Mouse (Mus musculus) urinary bladder, postnatal 14 days (tissue): ENCODE measurements at regions not wholly inside any gene's neighbourhood (a gene's known extent, or its start where the extent isn't known, plus 50 kb on each side); places are given as distances from the start of the nearest gene placed in this dataset.
A peak's percentile ranks its signal among the peaks of the same experiment; 100 is the strongest.

Source experiments
- DNase-seq: peaks from one replicate; pipeline ENCODE4 v3.0.0; 2021; ENCODE audit warnings: low spot score

DNA sequence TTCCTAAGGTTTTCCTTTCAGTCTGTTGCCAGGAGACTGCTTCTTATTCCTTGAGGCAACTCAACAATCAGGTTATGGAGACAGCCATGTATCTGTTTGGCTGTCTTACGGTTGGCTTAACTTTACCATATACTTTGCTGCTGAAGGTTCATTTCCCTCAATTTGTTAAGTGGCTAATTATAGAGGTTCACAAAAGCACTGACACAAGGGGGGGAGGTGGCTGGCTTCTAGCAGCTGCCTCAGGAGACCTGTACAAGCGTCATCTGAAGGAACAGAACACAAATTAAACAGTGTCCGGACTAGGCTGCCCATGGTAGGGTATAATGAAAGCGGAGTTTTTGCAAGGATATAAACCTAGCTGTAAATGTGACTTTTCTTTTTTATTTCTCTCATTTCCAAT is 305.0 kb upstream of the Rnf219 start:
- DNase-seq = no peak

DNA sequence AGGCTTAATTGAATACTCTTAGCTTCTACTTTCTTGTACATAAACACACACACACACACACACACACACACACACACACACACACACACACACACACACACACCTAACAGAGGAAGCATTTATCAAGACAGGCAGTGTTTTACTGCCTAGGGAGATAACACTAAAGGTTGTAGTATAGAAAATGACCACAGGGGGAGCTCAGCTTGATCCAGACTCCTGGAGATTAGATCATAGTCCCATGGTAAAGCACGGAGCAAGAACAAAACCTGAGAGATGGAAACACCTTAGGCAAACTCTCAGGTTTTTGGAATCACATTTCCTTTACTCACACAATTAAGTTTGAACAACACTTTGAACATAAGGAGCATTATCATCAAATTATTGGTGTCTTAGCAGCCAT is 302.5 kb upstream of the Rnf219 start:
- DNase-seq = no peak

DNA sequence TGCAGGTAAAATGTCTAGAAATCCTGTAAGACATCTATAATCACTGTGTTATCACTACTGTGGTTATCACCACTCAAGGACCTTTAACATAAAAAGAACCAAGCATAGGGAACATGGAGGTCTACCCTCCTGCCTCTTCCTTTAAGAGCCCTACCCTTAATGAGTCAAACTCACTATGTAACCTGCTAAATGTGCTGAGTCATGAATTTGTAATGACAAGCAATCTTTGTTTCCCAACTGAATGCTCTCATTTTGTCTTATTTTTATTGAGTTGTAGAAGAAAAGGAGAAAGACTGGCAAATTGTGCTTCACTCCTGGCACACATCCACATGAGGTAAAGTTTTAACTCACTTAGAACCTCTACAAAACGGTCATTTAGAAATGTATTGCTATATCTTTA is 301.8 kb upstream of the Rnf219 start:
- DNase-seq = no peak

DNA sequence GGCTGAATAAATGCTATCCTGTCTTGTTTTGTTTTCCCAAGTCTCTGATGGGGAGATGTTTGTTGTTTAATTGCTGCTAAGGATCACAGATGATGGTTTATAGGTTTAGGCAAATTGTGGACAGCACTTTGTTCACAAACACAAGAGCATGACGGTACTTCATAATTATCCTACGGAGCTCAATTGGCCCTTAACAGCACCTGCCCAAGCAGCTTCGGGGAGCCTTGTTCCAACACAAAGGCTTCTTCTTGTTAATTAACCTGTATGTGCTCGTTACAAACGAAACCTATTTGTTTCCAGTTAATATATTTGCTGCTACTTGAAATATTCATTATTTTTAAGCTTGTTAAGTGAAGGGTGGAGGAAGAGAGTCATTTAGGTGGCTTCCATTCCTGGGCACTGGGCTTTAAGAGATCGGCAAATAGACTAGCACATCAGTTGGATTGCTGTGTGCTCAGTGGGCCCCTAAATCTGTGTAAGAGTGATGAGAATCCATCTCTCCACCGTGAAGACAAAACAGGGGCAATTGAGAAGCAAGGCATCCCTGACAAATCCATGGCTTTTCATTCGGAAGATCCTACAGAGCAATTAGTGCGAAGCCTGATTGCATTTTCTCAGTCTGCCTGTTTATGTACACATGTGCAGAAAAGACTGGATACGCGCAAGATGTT is 299.6 kb upstream of the Rnf219 start:
- DNase-seq = no peak

DNA sequence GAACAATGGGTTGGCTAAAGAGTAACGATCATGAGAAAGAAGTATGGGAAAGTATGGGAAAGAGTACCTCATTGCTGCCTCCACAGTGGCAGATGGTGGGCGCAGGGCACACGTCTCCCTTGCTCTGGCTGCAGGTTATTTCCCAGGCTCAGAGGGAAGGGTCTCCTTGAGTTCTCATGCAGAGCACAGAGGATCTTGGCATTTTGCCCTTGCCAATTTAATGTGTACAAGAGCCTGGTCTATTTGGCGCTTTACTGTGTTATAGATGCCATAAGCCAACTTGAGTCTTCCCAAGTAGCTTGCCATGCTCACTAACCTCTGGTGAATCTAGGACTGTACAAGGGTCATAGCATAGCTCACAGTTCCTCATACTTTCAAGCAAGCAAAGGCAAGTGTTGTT is 296.7 kb upstream of the Rnf219 start:
- DNase-seq = no peak

DNA sequence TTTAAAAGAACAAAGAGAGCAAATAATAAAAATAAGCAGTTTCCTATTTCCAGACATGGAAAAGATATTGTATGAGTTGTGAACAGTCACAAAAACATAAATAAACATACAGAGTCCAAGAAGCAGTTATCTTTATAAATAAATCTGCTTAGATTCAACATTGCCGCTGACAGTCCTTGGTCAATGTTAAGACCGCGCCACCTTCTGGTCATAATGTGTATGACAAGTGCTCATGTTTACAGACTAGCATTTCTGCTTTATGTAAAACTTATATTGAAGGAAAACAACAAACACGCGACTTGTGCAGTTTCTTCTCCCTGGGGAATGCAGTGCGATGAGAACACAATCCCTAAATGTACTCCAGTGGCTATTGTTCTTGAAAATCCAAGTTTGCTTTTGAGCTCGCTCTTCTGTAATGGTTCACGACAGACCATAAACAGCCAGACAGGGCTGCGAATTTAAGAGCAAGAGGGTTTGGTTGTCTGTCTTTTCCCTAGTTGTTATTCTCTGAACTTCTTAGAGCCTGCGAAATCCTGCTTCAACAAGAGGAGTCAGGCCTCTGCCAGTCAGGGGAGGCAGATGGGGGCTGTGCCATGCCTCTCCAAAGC is 291.6 kb upstream of the Rnf219 start:
- peak; percentile 73 for DNase-seq

DNA sequence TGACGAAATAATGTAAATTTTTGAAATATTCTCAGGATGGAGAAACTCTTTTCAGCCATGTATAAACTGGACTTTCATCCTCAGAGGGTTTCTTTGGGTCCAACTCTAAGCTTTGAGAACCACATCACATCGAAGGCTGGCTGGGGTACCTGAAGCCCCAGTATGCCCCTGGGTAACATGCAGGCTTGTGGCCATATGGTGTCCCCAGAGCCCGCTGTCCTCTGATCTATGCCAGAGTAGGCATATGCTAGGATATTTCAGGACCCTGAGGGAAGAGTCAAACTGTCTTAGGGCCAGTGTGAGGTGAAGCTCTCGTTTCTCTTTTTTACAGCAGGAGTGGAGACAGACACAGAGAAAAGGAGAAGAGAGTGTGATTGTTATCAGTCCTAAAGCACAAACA is 289.6 kb upstream of the Rnf219 start:
- no peak for DNase-seq

DNA sequence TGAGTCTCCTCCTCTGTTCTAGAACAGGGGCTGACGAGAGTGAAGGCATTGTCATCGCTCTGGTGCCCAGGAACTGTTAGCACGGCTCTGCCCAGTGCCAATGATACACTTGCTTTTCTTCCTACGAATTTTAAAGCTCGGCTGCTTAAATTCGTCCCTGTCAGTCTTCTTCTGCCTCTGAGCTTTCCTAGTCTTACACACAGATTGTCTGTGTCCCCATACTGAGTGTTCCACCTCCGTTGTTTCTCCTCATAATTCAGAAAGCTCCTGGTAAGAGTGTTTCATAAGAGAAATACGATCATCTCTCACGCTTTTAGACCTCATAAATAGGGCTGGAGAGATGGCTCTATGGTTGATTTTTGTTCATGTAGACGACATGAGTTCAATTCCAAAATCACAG is 282.9 kb upstream of the Rnf219 start:
- DNase-seq = no peak

DNA sequence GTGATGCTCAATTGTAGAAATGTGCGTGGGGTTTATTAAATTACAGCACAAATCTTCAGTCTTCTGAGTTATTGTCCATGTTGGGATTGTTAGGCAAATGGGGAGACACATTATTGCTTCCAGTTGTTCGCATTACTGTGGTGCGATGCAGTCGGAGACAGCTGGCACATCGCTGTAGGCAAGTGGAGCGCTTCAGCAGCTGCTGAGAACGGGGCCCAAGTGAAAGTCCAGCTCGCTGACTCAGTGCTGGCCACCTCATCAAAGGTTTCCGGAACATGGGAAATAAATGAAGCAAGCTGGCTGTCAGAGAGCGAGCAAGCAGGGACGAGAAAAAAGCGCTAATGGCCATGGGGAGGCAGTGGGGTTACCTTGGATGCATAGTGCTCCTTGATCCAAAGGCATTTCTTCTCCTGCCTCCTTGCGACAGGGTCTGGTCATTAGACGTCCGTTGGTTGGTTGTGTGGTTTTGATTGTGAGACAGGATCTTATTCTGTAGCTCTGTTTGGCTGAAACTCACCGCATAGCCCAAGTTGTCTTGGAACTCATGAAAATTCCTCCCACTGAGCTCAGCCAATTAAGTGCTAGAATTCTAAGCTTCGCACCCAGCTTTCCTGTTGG is 274.0 kb upstream of the Rnf219 start:
- no peak for DNase-seq

DNA sequence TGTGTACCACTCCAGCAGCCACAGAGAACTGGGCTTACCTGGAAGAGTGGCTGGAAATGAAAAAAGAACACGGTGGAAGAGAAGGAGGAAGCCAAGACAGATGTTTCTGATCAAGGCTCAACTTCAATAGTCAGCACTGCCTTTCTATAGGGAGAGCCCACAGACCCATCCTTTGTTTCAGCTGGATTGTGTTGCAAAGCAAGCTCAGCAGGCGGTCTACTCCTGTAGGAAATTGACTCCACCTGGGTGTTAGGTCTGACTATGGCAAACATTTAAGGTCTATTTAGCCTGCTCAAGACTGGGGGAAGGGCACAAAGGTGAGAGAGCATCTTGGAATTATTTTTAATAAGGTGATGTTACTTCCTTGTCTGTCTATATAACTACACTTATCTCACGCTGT is 266.9 kb upstream of the Rnf219 start:
- DNase-seq = no peak

DNA sequence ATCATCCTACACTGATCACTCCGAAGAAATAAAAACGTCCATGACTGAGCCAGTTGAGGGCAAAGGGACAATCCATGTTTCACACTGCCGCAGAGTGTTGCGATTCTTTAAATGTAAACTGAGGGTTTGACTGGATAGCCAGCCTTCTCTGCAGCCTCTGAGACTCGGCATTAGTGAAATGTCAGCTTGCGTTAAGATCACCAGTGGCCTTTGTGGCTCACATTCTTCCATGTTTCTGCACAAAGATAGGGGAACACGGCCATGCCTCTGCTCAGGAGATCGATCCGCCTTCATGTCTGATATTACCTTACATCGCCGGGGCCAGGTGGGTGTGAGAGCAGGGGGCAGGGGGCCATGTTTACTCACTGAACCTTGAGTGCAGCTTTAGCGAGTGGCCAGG is 262.6 kb upstream of the Rnf219 start:
- DNase-seq = no peak

DNA sequence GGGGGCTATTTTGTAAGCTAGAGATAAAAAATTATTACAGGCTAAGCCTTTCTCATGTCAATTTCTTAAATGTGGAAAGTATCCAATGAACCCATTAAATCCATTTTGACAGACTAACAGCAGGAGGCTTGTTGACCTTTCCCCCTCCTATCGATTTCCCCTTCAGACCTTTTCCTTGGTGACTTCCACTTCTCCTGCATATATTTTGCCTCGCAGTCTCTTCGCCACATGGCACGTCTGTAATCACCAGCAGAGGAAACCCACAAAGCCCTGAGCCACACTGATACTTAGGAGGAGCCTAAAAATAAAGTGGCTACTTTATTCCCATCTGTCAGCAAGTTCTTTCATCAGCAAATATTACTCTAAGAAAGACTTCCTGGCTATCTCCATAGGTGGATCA is 247.5 kb upstream of the Rnf219 start:
- no peak for DNase-seq

DNA sequence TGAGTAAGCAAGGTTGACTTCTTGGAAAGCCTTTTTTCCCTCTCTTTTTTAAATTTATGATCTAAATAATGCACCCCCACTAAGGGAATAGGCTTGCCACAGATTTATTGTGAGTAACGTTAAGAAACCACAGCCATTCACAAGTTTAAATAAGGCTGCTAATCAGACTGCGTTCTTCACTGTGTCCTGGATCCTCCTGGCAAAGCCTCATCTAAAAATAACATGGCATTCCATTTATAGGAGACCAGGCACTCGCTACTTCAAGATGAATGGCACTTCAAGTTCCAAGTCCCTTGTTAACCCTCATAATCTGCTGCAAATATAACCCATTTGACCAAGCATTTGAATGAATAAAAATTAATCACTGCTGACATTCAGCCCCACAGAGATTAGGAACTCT is 211.8 kb upstream of the Rnf219 start:
- DNase-seq = no peak

DNA sequence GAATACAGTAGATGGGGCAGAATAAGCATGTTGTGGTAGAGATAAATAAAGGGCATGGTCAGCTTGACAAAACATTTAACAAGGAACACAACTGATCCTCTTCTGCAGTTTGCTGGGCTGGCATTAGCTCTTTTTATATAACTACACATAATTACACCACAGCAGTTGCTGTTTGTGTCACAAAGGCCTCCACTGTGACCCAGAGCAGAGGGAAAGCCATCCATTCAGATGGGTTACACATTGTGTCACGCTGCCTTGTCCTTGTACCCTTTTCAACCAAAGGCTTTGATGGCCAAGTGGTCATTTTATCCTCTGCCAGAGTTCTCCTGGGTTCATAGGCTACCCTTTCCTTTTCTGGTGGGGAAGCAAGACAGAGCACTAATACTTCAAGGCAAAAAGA is 209.6 kb upstream of the Rnf219 start:
- no peak for DNase-seq

DNA sequence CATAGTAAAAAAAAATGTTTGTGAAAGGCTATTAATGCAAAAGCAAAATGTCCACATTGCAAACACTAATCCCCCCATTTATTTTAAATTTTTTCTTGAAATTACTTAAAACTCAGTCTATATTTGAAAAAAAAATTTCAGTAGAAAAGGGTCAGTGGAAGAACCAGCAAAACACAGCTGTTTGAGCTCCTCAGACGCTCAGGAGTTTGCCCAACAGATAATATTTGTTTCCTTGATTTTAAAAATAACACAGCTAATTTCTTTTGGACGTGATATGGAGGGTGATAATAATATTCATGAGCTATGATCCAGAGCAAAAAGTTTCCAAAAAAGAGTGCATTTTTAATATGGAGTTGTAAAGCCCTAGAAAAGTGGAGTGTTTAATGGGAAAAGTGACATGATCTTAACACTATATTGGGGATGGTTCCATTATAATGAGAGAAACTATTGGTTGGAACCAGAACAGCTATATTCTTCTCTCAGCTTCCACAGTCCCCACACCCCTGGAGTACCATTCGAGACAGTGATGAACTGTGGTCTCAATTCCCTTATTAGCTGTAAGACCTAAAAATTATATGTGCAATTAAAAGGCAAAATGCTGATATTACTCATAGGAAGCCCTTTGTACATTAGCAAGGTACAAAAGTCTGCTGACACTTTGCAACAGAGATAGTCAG is 209.0 kb upstream of the Rnf219 start:
- no peak for DNase-seq

DNA sequence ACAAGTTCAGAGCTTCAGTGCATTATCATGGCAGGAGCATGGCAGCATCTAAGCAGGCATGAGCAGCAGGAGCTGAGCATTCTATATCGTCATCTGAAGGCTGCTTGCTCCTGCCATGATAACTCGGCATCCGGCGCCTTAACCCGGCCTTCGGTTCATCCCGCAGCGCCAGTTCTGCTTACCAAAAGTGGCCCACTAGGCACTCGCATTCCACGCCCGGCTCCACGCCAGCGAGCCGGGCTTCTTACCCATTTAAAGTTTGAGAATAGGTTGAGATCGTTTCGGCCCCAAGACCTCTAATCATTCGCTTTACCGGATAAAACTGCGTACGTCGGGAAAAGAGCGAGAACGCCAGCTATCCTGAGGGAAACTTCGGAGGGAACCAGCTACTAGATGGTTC is 193.2 kb upstream of the Rnf219 start:
- DNase-seq = peak; percentile 46

DNA sequence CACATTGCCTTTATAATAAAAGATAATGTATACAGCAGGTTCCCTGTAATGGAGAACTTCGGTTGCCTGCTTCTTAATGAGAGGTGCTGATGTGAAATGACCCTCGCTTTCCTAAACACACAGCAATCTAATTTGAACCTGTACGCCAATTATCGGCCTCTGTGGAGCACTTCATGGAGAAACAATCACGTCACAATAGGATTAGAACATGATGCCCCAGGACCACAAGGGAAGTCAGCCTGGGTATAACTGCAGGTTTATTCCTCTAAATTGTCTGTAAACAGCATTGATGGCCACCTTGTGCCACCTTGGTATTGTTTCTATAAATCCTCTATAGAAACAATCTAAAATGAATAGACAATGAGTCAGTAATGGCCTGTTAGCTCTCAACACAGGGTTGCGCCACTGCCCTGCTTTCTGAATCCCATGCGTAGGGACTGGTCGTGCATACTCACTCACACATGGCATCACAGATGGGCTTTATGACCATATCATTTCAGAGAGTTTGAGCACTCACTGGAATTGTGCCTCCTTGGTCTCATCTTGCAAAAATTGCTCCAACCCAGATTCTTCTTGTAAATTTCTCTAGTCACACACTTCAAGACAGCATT is 179.9 kb upstream of the Rnf219 start:
- no peak for DNase-seq

DNA sequence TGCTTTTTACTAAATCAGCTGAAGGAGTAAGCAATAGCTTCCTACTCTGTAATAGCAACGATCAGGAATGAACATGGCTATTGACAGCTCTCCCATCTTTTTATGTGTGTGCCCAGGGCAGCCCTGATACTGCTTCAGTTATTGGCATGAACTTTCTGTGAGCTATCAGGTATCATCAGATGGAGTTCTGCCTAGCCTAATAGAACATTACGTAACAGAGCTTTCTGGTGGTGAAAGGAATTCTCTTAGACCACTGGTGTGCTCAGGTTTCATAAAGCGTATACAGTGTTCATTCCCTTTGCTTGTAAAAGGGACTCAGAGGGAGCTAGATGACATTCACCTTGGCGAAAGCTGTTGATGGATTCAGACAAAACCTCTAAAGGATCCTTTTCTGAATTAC is 176.5 kb upstream of the Rnf219 start:
- no peak for DNase-seq

DNA sequence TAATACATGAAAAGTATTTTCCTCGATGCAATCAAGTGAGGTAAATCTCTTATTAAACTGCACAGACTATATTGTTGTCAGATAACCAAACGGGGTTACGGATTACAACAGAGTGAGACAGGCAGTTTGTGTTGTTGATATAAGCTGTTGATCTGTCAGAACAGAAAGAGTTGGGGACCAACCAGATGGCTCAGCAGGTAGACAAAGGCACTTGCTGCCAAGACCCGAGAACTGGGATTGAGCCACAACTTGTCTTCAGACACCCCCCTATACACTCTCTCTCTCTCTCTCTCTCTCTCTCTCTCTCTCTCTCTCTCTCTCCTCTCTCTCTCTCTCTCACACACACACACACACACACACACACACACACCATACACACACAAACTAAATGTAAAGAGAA is 172.7 kb upstream of the Rnf219 start:
- DNase-seq = no peak

DNA sequence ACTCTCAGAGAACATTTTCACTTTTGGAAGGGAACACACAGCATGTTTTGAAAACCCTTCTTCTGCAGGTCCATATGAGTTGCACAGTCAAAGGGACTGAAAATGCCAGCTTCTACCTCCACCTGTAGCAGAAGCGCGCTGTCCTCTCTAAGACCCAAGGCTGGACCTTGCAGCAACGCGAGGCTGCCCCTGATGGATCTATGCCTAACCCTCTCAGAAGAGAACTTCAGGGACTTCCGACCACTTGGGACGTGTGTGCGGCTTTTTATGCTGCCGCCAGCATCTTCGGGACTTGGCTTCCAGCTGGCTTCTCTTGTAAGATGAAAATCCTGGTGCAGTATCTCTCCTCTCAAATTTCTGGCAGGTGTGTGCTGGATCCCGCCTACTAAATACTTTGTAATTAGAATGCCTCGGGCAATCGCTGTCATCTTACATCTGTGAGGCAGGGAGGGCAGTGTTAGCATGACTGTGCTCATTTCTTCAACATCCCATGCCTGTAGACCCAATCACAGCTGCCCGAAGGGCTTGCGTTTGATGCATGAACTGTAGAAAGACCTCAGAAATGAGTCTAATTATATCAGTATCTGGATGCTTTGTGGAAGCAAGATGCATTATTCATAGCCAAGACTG is 171.8 kb upstream of the Rnf219 start:
- no peak for DNase-seq

DNA sequence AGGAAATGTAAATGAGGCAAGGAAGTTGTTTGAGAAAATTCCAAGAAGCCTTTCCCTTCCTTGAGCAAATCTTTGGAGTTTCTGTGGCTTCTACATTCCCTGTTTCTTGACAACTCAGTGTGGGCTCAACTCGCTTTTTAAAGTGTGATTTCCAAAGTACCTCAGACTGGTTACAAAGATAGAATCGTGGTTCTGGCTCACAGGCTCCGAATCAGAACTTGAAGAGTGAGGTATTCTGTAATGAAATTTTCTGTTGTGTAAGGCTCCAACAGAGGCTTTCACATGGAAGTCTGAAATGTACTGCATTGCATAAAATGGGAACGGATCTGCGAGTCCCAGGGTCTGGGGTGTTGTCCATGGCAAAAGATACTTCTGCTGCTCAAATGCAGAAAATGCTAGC is 170.2 kb upstream of the Rnf219 start:
- DNase-seq = no peak

DNA sequence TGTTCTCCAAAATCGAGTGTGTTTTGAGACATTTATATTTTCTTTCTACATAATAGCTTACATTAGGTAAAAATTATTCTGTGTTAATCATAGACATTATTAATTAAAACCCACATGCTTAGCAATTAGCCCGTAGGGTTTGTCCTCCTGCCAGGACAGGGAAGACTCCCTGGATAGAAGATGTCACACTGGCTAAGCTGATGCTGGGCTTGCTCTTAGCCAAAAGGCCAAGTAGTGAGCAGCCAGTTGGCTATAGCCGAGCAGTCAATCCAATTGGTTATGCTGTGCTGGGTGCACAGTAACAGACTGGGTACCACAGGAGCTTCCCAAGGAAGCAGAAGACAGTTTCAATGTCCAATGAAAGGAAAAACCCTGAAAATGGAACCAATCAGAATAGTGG is 166.0 kb upstream of the Rnf219 start:
- DNase-seq = no peak

DNA sequence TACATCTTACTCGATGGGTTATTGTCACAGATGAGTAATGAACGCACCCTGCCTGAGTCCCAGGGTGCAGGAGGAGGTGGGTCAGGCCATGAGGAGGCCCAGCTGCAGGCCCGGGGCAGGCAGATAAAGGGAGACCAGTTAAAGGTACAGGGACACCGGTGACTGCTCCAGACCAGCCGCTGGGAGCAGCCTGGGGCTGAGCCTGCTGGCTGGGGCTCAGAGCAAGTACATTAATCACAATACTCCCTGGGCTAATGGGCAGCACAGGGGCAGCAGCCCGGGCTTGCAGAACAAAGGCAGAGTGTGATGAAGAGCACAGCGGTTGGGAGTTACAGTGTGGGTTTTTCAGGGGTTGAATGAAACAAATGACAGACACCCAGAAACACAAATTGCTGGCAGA is 154.4 kb upstream of the Rnf219 start:
- no peak for DNase-seq
